Mouse (Mus musculus): Measurements from ENCODE around the gene Dph3. TPM values are rescaled to one million over a fixed set of nuclear protein-coding genes. Genes with fewer than 3 reads are reported as not detected.
A peak's percentile ranks its signal among the peaks of the same experiment; 100 is the strongest.
"Not testable (repeated sequence)": the region's sequence is repeated elsewhere in the genome, so short reads cannot be mapped to it uniquely, and the experiment has no call there.

Gene Dph3
- polyA plus RNA-seq, 1 experiment from 2014 or later = 116 TPM

DNA sequence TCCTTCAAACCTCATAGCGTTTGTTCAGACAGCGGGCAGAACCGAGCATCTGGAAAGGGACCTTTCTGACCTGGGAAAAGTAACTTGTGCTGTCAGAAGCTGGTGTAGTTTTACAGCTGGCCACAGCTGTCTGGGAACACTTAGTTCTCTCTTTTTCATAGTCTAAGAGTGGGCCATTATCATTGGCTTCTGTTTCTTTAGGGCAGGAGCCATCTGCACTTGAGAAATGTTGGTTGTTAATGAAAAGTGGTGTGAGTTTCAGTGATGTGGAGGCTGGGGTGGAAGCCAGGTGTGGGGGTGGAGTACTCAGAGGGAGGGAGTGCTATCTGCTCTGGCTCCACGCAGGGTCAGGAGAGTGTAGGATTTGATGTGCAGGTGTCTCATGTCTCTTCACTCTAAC lies 5.6 kb upstream of the Dph3 start:
- 16% methylated on average over 4 of the region's 4 CpGs for WGBS
- Histone ChIP-seq H3K27ac (0 out of 2 replicates have a peak overlapping the region, but pooled peaks have one; percentile 42), H3K4me1 (replicated peaks; ENCODE audit: insufficient read depth, low read length) (peaks cover 6% of the 10 kb centered on the region; the same call in 1 of the 2 replicates), H3K36me3 (ENCODE audit: insufficient read depth, low read length) (0 out of 2 replicates have a peak, but pooled peaks cover 4% of the 10 kb centered on the region), H3K27me3 (ENCODE audit: insufficient read depth, low read length) (no peaks in the 10 kb centered on the region), H3K9me3 (replicated peaks; ENCODE audit: low read length) (no peaks in the 10 kb centered on the region), H3K4me3 (replicated peaks; ENCODE audit: low read depth, low read length) (no peak overlapping the region), H3K4me2 (ENCODE audit: low read length) (no peak overlapping the region), H3K9ac (ENCODE audit: low read depth, low read length) (no peak overlapping the region)
- DNase-seq (ENCODE audit: low spot score) (peak; percentile 85), ATAC-seq (replicated peaks; ENCODE audit: low FRiP score, low read depth) (peak; percentile 47)
- TF ChIP-seq CTCF (IDR thresholded peaks at IDR 0.05; ENCODE audit: low read depth) = no peak

DNA sequence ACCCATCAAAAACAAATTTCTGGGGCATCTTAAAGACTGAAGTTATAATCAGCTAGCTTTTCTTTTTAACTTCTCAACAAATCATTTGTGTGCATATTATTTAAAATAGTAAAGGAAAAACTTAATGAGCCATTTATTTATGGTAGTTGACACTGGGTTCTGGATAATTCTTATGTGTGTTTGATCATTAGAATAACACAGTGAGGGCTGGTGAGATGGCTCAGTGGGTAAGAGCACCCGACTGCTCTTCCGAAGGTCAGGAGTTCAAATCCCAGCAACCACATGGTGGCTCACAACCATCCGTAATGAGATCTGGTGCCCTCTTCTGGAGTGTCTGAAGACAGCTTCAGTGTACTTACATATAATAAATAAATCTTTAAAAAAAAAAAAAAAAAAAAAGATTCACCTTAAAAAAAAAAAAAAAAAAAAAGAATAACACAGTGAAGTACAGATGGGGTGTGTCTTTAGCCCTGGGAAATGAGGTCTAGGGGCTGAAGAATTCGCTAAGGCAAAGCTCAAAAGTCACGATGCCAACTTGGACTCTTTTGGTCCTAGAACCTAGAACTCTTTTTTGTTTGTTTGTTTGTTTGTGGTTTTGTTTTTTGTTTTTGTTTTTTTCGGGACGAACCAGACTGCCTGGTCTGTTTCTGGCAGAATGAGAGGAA lies 2.2 kb upstream of the Dph3 start:
- not testable (repeated sequence) for H3K4me1 ChIP-seq (replicated peaks; ENCODE audit: insufficient read depth, low read length); H3K4me3 ChIP-seq (replicated peaks; ENCODE audit: low read depth, low read length); H3K4me2 ChIP-seq (ENCODE audit: low read length); H3K9me3 ChIP-seq (replicated peaks; ENCODE audit: low read length); H3K9ac ChIP-seq (ENCODE audit: low read depth, low read length); H3K36me3 ChIP-seq (ENCODE audit: insufficient read depth, low read length); ATAC-seq (replicated peaks; ENCODE audit: low FRiP score, low read depth); H3K27me3 ChIP-seq (ENCODE audit: insufficient read depth, low read length); DNase-seq (ENCODE audit: low spot score); H3K27ac ChIP-seq
- WGBS = 89% methylated on average over 7 of the region's 7 CpGs

DNA sequence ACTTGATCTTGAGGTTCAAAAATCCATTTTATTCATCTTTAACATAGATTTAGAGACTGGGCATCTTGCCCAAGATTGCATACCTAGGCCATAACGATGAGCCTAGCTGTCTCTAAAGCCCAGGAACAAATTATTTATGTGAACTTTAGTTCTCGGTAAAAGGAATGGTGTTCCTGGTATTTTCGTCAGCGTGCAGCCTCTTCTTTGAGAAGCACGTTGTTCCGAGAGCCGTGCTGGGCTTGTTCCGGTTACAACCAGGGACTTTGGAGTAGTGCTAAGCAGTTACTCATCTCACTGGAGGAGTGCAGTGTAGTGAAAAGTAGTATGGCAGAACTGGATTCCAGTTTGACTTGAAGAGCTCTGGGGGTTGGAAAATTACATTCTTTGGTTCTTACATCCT lies 697 bp upstream of the Dph3 start:
- H3K4me1 ChIP-seq (replicated peaks; ENCODE audit: insufficient read depth, low read length) = peaks cover 6% of the 10 kb centered on the region; the same call in 1 of the 2 replicates
- H3K36me3 ChIP-seq (ENCODE audit: insufficient read depth, low read length) = peaks cover 17% of the 10 kb centered on the region
- ATAC-seq (replicated peaks; ENCODE audit: low FRiP score, low read depth) (no peak), DNase-seq (ENCODE audit: low spot score) (peak; percentile 64)
- peak overlapping the region; percentile 94 for H3K27ac ChIP-seq
- no peaks in the 10 kb centered on the region for H3K27me3 ChIP-seq (ENCODE audit: insufficient read depth, low read length)
- H3K9me3 ChIP-seq (replicated peaks; ENCODE audit: low read length) = no peaks in the 10 kb centered on the region
- H3K9ac ChIP-seq (ENCODE audit: low read depth, low read length) = peak overlapping the region; percentile 70
- 6% methylated on average over 8 of the region's 8 CpGs for WGBS
- no peak for TF ChIP-seq CTCF (IDR thresholded peaks at IDR 0.05; ENCODE audit: low read depth)
- H3K4me3 ChIP-seq (replicated peaks; ENCODE audit: low read depth, low read length) = peak overlapping the region; percentile 55
- H3K4me2 ChIP-seq (ENCODE audit: low read length) = peak overlapping the region; percentile 74

DNA sequence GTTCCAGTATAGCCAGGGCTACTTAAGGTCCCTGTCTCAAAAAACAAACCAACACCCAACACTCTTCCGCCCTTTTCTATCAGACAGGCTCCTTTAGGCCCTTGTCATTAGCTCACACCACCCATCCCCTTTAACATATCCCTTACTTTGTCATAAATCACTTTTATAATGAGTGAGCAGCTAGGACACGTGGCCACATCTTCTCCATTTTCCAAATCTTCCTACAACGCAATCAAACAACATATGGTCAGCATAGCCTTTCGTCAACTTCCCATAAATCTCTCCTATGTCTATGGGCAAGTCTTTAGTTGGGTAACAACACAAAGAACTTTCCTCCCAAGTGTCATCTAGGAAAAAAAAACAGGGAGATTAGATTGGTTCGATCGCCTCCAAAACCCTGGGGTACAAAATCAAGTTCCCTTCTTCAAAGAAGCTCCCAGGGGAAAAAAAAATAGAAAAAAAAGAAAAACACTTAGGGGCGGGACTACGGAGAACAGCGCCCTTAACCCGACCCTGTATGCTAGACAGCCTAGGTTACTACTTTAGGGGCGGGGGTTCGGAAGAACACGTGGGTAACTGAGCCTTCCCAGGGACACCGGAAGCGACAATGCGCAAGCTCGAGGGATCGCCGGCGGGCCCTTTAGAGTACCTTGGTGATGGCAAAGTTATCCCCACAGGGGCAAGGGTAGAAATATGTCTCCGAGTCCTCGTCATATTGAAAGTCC lies 606 bp downstream of the Dph3 start, which contains the start of gene Oxnad1:
TSS of gene Oxnad1 (plus strand) at position 614 of the 725 bp plus-strand sequence.
- under 1% methylated on average over 22 of the region's 22 CpGs for WGBS
- Histone ChIP-seq H3K36me3 (ENCODE audit: insufficient read depth, low read length) (peaks cover 17% of the 10 kb centered on the region), H3K27ac (peak within 1 kb of the TSS; percentile 94), H3K27me3 (ENCODE audit: insufficient read depth, low read length) (no peaks in the 10 kb centered on the region), H3K4me3 (replicated peaks; ENCODE audit: low read depth, low read length) (peak within 1 kb of the TSS; percentile 55), H3K9ac (ENCODE audit: low read depth, low read length) (peak within 1 kb of the TSS; percentile 70), H3K4me1 (replicated peaks; ENCODE audit: insufficient read depth, low read length) (peaks cover 6% of the 10 kb centered on the region; the same call in 1 of the 2 replicates), H3K9me3 (replicated peaks; ENCODE audit: low read length) (no peaks in the 10 kb centered on the region), H3K4me2 (ENCODE audit: low read length) (peak within 1 kb of the TSS; percentile 74)
- DNase-seq (ENCODE audit: low spot score) (peak; percentile 96), ATAC-seq (replicated peaks; ENCODE audit: low FRiP score, low read depth) (peak; percentile 95)
- no peak for TF ChIP-seq CTCF (IDR thresholded peaks at IDR 0.05; ENCODE audit: low read depth)

DNA sequence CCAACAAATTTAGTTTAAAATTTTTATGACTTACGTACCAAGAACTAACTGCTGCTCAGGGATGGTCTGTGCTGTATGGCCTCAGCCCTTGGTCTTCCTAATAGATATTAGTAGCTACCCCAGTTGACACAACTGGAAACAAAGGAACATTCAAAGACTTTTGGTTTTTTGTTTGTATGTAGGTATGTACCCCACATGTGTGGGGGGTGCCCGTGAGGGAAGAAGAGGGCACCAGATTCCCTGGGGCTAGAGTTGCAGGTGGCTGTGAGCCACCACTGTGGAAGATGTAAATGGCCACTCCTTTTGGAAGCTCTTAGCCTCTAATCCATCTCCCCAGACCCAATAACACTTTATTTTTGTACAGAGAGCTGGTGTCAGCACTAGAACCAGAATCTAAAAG lies 2.1 kb downstream of the Dph3 start:
- TF ChIP-seq CTCF (IDR thresholded peaks at IDR 0.05; ENCODE audit: low read depth) = no peak
- DNase-seq (ENCODE audit: low spot score) (no peak), ATAC-seq (replicated peaks; ENCODE audit: low FRiP score, low read depth) (no peak)
- no peak overlapping the region for H3K4me3 ChIP-seq (replicated peaks; ENCODE audit: low read depth, low read length)
- 92% methylated on average over 2 of the region's 2 CpGs for WGBS
- peaks cover 17% of the 10 kb centered on the region for H3K36me3 ChIP-seq (ENCODE audit: insufficient read depth, low read length)
- no peak overlapping the region for H3K27ac ChIP-seq
- no peak overlapping the region for H3K4me2 ChIP-seq (ENCODE audit: low read length)
- H3K27me3 ChIP-seq (ENCODE audit: insufficient read depth, low read length) = no peaks in the 10 kb centered on the region
- no peak overlapping the region for H3K9ac ChIP-seq (ENCODE audit: low read depth, low read length)
- peaks cover 6% of the 10 kb centered on the region; the same call in 1 of the 2 replicates for H3K4me1 ChIP-seq (replicated peaks; ENCODE audit: insufficient read depth, low read length)
- H3K9me3 ChIP-seq (replicated peaks; ENCODE audit: low read length) = no peaks in the 10 kb centered on the region

DNA sequence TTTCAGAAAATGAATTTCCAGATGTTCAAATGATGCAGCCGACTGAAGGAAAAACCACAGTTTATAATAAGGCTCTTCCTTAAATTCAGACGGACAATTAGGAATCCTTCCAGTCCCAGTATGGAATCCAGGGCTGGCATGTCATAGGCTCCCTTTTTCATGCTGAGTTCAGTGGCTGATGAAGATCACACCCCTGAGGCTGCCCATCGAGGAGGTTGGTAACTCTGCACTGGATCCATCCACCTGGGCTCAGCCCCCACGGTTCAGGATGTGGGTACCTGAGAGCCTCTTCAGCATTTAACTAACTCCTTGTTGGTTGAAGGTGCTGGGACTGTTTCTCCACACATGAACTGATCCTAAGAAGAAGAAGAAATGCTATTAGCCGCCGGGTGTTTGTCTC lies 2.6 kb downstream of the Dph3 start:
- WGBS = 96% methylated on average over 6 of the region's 6 CpGs

More for the DNA sequence above, 2.6 kb downstream of the Dph3 start:
- Histone ChIP-seq H3K9ac (ENCODE audit: low read depth, low read length) (no peak overlapping the region), H3K27ac (no peak overlapping the region), H3K27me3 (ENCODE audit: insufficient read depth, low read length) (no peaks in the 10 kb centered on the region), H3K4me3 (replicated peaks; ENCODE audit: low read depth, low read length) (no peak overlapping the region), H3K4me1 (replicated peaks; ENCODE audit: insufficient read depth, low read length) (peaks cover 6% of the 10 kb centered on the region; the same call in 1 of the 2 replicates), H3K9me3 (replicated peaks; ENCODE audit: low read length) (no peaks in the 10 kb centered on the region), H3K36me3 (ENCODE audit: insufficient read depth, low read length) (peaks cover 17% of the 10 kb centered on the region), H3K4me2 (ENCODE audit: low read length) (no peak overlapping the region)
- ATAC-seq (replicated peaks; ENCODE audit: low FRiP score, low read depth) = no peak
- TF ChIP-seq CTCF (IDR thresholded peaks at IDR 0.05; ENCODE audit: low read depth) = no peak
- no peak for DNase-seq (ENCODE audit: low spot score)

Data from kidney, postnatal 0 days (tissue).